Mouse (Mus musculus) thymus, adult 2 months (tissue): Measurements from ENCODE around the gene 9230104L09Rik. TPM values are rescaled to one million over a fixed set of nuclear protein-coding genes. Genes with fewer than 3 reads are reported as not detected.

ENCODE experiments used
- DNase-seq: peaks from one replicate; pipeline ENCODE4 v3.0.0; 2021
- H3K27ac ChIP-seq: fragments of 200-500 bp; 2 replicates; pipeline ENCODE4 v1.5.1; 2012; ENCODE audit warnings: low read length, control low read depth; ENCODE audit not compliant: control insufficient read depth, insufficient read depth
- H3K27me3 ChIP-seq: fragments of 200-500 bp; 2 replicates; pipeline ENCODE4 v1.6.1; 2012; ENCODE audit warnings: mild to moderate bottlenecking, low read length, moderate library complexity, mixed read lengths; ENCODE audit not compliant: control insufficient read depth, insufficient read depth
- H3K36me3 ChIP-seq: fragments of 200-500 bp; 2 replicates; pipeline ENCODE4 v1.6.1; 2012; ENCODE audit warnings: mild to moderate bottlenecking, low read length, moderate library complexity; ENCODE audit not compliant: control insufficient read depth, insufficient read depth
- H3K4me1 ChIP-seq: fragments of 200-500 bp; replicated peaks from 2 replicates; pipeline ENCODE4 v1.6.1; 2012; ENCODE audit warnings: low read length; ENCODE audit not compliant: control insufficient read depth, insufficient read depth
- H3K4me3 ChIP-seq: fragments of 200-500 bp; 2 replicates; pipeline ENCODE4 v1.5.1; 2012; ENCODE audit warnings: mild to moderate bottlenecking, low read length, control low read depth, moderate library complexity; ENCODE audit not compliant: control insufficient read depth, insufficient read depth
- CTCF ChIP-seq: fragments of 200-500 bp; IDR thresholded peaks from 2 replicates; pipeline ENCODE4 v1.5.1; 2012; ENCODE audit warnings: mild to moderate bottlenecking, control low read depth, low read length, moderate library complexity, borderline replicate concordance; ENCODE audit not compliant: control insufficient read depth, poor library complexity, insufficient read depth; ENCODE audit errors: extremely low read depth
- POLR2A ChIP-seq: fragments of 200-500 bp; IDR thresholded peaks from 2 replicates; pipeline ENCODE4 v1.6.1; 2012; ENCODE audit warnings: mild to moderate bottlenecking, low read length, control low read depth, moderate library complexity; ENCODE audit not compliant: control insufficient read depth, poor library complexity, insufficient read depth; ENCODE audit errors: extremely low read depth
- WGBS: fragments of 180-500 bp; shearing (Covaris S2); methylation state at CpG from one replicate; pipeline ENCODE4 v1.1.7; 2018; 5-methylcytosine and 5-hydroxymethylcytosine counted together
- polyA plus RNA-seq: library from polyadenylated mRNA; depleted of rRNA; stranded (reverse); fragments of >200 nt; gene quantifications from 2 replicates; pipeline ENCODE4 v1.2.3, GENCODE M21; 2012; rRNA removed

Gene 9230104L09Rik
- polyA plus RNA-seq, 1 experiment = 0.30 TPM

DNA sequence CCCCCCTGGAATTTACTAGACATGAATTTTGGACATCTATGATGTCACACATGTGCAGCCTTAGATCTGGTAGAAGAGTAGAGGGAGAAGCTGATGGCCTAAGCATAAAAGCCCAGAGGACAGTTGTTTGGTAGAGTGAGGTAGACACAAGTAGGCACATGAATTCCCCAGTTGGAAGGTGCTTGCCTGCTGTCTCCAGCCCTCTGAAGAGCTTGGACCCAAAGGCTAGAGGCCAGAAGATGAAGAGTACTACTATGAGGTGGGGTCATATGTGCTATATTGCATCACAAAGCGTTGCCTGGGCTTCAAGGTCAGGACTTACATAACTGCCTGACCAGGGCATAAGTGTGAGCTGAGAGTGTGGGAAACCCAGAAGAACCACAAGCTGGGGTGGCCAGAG, 66.4 kb downstream of the 9230104L09Rik start, which contains the start of gene Cst8:
TSS of gene Cst8 (plus strand) at position 301 of the 400 bp plus-strand sequence.
- Histone ChIP-seq H3K27ac (no peak within 1 kb of the TSS), H3K27me3 (no peaks in the 10 kb centered on the region), H3K4me3 (no peak within 1 kb of the TSS), H3K4me1 (no peaks in the 10 kb centered on the region), H3K36me3 (no peaks in the 10 kb centered on the region)
- no peak for TF ChIP-seq CTCF
- no peak for TF ChIP-seq POLR2A
- 92% methylated on average over 1 of the region's 1 CpGs for WGBS
- no peak for DNase-seq

Other genes starting within 250 kb of the 9230104L09Rik start
- gene Nxt1, start 192.4 kb downstream of the 9230104L09Rik start, polyA plus RNA-seq = 61.8 and 63.3 TPM in 2 replicates
- gene Gzf1, start 184.0 kb downstream of the 9230104L09Rik start, polyA plus RNA-seq = 7.4 and 8.7 TPM in 2 replicates
- 0.50 and 0.63 TPM in 2 replicates for gene Napb, start 132.6 kb downstream of the 9230104L09Rik start, polyA plus RNA-seq
- not detected in 2 replicates for gene Cstl1, start 114.7 kb downstream of the 9230104L09Rik start, polyA plus RNA-seq
- not detected in 2 replicates for gene Cst11, start 93.5 kb downstream of the 9230104L09Rik start, polyA plus RNA-seq
- gene 8030411F24Rik, start 83.0 kb downstream of the 9230104L09Rik start, polyA plus RNA-seq = not detected in 2 replicates
- not detected in 2 replicates for gene Cst12, start 75.7 kb downstream of the 9230104L09Rik start, polyA plus RNA-seq
- gene Cst8, start 66.3 kb downstream of the 9230104L09Rik start, polyA plus RNA-seq = 0.81 TPM in 1 of 2 replicates, not detected in the other
- gene Cst13, start 45.0 kb downstream of the 9230104L09Rik start, polyA plus RNA-seq = not detected in 2 replicates
- gene Cst9, start 29.9 kb downstream of the 9230104L09Rik start, polyA plus RNA-seq = 0.44 TPM in 1 of 2 replicates, not detected in the other
- 843 and 1,366 TPM in 2 replicates for gene Cst3, start 10.7 kb upstream of the 9230104L09Rik start, polyA plus RNA-seq
- gene Gm1330, start 138.2 kb upstream of the 9230104L09Rik start, polyA plus RNA-seq = not detected in 2 replicates
- gene Gm10750, start 152.2 kb upstream of the 9230104L09Rik start, polyA plus RNA-seq = not detected in 2 replicates